Mouse (Mus musculus) heart, embryonic 10.5 days (tissue): Measurements from ENCODE around the gene Kcnk3. TPM values are rescaled to one million over a fixed set of nuclear protein-coding genes. Genes with fewer than 3 reads are reported as not detected.

ENCODE experiments used
- DNase-seq: peaks from one replicate; pipeline ENCODE4 v3.0.0-alpha.2; 2017; ENCODE audit warnings: low spot score
- H3K27ac ChIP-seq: fragments of 300-500 bp; sonication (generic); 2 replicates; pipeline ENCODE4 v1.5.1; 2016; ENCODE audit warnings: mild to moderate bottlenecking
- H3K27me3 ChIP-seq: fragments of 300-500 bp; sonication (generic); 2 replicates; pipeline ENCODE4 v1.6.1; 2016; ENCODE audit warnings: mild to moderate bottlenecking; ENCODE audit not compliant: poor library complexity, insufficient read depth, severe bottlenecking
- H3K36me3 ChIP-seq: fragments of 300-500 bp; sonication (generic); 2 replicates; pipeline ENCODE4 v1.6.1; 2016; ENCODE audit warnings: mild to moderate bottlenecking, moderate library complexity
- H3K4me1 ChIP-seq: fragments of 300-500 bp; sonication (generic); 2 replicates; pipeline ENCODE4 v1.6.1; 2016; ENCODE audit warnings: mild to moderate bottlenecking
- H3K4me3 ChIP-seq: fragments of 300-500 bp; sonication (generic); 2 replicates; pipeline ENCODE4 v1.5.1; 2016; ENCODE audit warnings: mild to moderate bottlenecking, moderate library complexity
- H3K9me3 ChIP-seq: fragments of 300-500 bp; sonication (generic); 2 replicates; pipeline ENCODE4 v1.6.1; 2016; ENCODE audit warnings: mild to moderate bottlenecking, moderate library complexity
- WGBS: fragments of 180-500 bp; shearing (Covaris S2); methylation state at CpG from one replicate; pipeline ENCODE4 v1.1.7; 2016; 5-methylcytosine and 5-hydroxymethylcytosine counted together
- polyA plus RNA-seq: library from polyadenylated mRNA; unstranded; fragments of >200 nt; fragmentation: Nextera tagmentation; extraction: Ambion mirVana; gene quantifications from 2 replicates; pipeline ENCODE4 v1.2.1, GENCODE M21; 2016

Gene Kcnk3
- polyA plus RNA-seq, 1 experiment from 2014 or later: 17.0 TPM

DNA sequence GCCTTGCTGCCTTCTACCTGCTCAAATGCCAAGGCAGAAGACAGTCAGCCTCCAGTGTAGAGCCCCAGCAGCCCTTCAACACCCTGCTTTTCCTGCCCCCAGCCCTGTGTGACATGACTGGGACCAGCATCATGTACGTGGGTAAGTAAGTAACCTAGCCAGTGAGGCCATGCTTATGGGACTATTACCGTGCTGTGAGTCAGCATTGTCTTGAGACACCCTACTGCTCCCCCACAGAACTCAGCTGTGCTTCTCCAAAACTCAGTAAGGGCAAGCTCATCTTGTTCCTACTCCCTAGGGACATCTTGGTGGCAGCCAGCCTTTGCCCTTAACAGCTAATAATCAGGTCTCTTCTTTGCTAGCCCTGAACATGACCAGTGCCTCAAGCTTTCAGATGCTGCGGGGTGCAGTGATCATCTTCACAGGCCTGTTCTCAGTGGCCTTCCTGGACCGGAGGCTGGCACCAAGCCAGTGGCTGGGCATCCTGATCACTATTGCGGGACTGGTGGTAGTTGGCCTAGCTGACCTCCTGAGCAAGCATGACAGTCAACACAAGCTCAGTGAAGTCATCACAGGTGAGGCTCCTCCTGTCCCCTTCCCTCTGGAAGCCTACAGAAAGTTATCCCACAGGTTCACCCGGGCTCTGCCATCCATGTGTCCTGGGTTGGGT, 67.7 kb downstream of the Kcnk3 start:
- no peak for DNase-seq
- Histone ChIP-seq H3K4me1 (peaks cover 21% of the 10 kb centered on the region), H3K9me3 (no peaks in the 10 kb centered on the region), H3K36me3 (peaks cover 49% of the 10 kb centered on the region), H3K27me3 (no peaks in the 10 kb centered on the region), H3K27ac (no peak overlapping the region), H3K4me3 (no peak overlapping the region)
- 89% methylated on average over 6 of the region's 6 CpGs for WGBS

DNA sequence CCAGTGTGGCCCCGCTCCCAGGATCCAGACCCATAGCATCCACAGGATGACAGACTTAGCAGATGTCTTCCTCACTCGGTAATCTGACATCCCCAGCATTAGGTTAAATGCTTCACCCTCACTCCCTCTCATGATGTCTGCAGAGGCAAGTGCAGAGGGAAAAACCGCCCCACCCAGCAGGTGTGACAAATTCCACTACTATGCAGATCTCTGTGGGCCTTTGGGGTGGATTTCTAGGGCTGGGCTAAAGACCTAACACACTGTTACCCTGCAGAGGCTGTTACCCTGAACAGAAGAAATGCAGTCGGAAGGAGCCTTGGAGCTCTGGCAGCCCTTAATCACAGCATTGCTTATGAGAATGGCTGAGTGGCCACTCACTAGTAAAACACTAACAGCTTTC, 71.1 kb downstream of the Kcnk3 start:
- DNase-seq: no peak
- peaks cover 10% of the 10 kb centered on the region; the same call in 1 of the 2 replicates for H3K4me1 ChIP-seq
- H3K4me3 ChIP-seq: no peak overlapping the region
- H3K27me3 ChIP-seq: no peaks in the 10 kb centered on the region
- no peaks in the 10 kb centered on the region for H3K9me3 ChIP-seq
- peaks cover 44% of the 10 kb centered on the region for H3K36me3 ChIP-seq
- 75% methylated on average over 4 of the region's 4 CpGs for WGBS
- H3K27ac ChIP-seq: no peak overlapping the region

DNA sequence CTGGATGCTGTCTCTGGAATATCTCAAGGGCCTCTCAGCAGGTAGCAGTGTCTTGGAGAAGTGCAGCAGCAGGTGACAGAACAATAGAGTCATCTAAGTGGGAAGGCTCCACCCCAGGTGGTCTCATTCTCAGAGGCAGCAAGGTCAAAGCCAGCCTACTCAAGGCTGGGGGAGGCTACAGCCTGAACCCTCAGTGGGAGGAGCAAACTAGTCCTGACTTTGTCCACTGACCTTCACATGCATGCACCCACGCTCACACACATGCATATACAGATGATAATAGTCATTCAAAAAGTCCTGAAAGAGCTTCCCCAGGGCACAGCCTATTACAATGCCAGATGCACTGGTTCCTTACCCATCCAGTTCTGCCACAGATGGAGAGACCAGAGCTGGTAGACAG, 72.3 kb downstream of the Kcnk3 start:
- Histone ChIP-seq H3K4me3 (no peak overlapping the region), H3K27ac (no peak overlapping the region), H3K36me3 (peaks cover 35% of the 10 kb centered on the region), H3K9me3 (no peaks in the 10 kb centered on the region), H3K4me1 (peaks cover 2% of the 10 kb centered on the region; the same call in 1 of the 2 replicates), H3K27me3 (no peaks in the 10 kb centered on the region)
- WGBS: 96% methylated on average over 1 of the region's 1 CpGs
- DNase-seq: no peak

DNA sequence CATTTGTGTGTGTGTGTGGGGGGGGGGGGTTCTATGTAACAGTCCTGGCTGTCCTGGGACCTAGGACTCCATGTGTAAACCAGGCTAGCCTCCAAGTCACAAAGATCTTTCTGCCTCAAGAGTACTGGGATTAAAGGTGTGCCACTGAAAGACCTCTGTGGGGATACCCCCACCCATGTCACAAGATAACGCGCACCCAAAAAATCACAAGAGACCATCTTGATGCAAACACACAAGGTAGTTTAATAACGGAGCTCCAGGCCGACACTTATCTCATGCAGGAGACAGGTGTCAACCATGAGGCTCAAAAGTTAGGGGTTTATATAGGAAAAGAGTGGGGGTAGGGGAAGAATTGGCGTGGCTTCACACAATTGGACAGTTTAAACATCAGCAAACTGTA, 72.8 kb downstream of the Kcnk3 start:
- no peak for DNase-seq
- Histone ChIP-seq H3K27ac (no peak overlapping the region), H3K4me3 (no peak overlapping the region), H3K36me3 (peaks cover 30% of the 10 kb centered on the region), H3K27me3 (no peaks in the 10 kb centered on the region), H3K9me3 (no peaks in the 10 kb centered on the region), H3K4me1 (no peaks in the 10 kb centered on the region; the same call in 1 of the 2 replicates)
- WGBS: 94% methylated on average over 5 of the region's 5 CpGs

DNA sequence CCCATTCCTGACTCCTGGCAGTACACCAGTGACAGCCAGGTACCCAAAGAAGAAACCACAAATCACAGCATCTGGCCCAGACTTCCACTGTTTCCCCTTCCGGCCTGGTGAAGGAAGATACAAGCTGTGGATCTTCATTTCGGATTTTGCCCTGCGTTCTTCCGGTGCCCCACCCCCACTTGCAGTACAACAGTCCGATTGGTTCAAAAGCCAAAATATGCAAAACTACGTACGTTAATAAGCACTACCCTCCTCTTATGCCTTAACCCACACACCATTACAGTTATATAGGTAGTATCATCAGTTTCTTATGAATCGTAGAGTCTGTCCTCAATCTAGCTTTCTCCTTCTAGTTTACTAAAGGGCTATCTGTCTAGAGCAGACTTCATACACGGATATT, 77.4 kb downstream of the Kcnk3 start:
- no peak for DNase-seq
- Histone ChIP-seq H3K4me3 (no peak overlapping the region), H3K36me3 (peaks cover 26% of the 10 kb centered on the region), H3K4me1 (peaks cover 20% of the 10 kb centered on the region), H3K27me3 (no peaks in the 10 kb centered on the region), H3K27ac (no peak overlapping the region), H3K9me3 (no peaks in the 10 kb centered on the region)
- 89% methylated on average over 9 of the region's 9 CpGs for WGBS

DNA sequence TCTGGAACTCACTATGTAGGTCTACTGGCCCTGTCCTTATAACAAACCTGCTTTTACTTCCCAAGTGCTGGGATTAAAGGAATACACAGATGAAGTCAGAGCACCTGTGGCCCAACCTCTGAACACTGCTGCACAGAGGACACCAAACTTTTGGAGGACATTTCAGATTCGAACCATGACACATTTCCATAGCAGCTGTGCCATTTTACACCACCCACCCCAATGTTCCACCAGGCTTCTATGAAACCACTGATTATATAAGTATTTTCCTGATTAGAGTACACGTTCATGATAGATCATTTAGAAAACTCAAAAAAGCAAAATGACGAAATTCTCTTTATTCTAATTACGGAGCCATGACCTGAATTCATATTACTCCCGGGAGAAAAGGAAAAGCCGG, 78.0 kb downstream of the Kcnk3 start:
- Histone ChIP-seq H3K27ac (peak overlapping the region; percentile 93), H3K4me1 (peaks cover 20% of the 10 kb centered on the region), H3K27me3 (no peaks in the 10 kb centered on the region), H3K9me3 (no peaks in the 10 kb centered on the region), H3K4me3 (peak overlapping the region; percentile 82), H3K36me3 (peaks cover 28% of the 10 kb centered on the region)
- WGBS: 59% methylated on average over 6 of the region's 6 CpGs
- DNase-seq: no peak

DNA sequence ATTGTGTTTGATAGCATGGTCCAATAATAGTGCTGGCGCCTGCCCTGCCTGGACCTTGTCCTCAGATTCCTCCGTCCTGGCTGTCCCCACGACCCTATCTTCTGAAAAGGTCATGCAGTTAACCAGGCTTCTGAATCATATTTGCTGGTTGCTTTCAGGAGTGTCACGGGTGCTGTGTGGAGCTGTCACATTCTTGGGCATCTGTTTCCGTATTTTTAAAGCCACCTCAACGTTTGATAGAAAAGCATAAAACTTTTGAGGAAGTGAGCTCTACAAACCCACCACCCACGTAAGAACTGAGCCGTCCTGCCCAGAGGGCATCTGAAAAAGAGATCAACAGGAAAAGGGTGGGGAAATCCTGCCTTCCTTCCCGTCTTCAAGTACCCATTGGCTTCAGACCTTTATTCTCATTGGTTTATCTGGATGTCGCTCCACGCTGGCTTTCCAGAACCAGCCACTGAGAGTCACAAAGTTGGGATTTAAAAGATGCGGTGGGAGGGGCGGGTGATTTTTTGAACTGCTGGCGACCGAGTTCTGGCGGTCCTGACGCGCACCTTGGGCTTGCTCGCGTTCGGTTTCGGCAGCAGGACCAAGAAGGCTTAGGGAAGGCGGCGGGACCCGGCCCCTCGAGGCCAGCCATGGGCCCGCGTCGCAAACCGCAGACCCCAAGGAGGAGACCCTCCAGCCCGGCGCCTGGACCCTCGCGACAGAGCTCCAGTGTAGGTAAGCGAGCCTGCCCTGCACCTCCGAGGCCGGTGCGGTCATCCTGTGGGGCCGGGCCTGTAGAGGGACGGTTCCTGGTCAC, 78.6 kb downstream of the Kcnk3 start, which contains the start of gene Cenpa:
Gene Cenpa, plus strand, starts transcription at position 387 of the 805 bp plus-strand sequence.
- peaks cover 34% of the 10 kb centered on the region for H3K36me3 ChIP-seq
- H3K9me3 ChIP-seq: no peaks in the 10 kb centered on the region
- peak; percentile 97 for DNase-seq
- H3K4me1 ChIP-seq: peaks cover 20% of the 10 kb centered on the region
- H3K4me3 ChIP-seq: peak within 1 kb of the TSS; percentile 82
- peak within 1 kb of the TSS; percentile 93 for H3K27ac ChIP-seq
- no peaks in the 10 kb centered on the region for H3K27me3 ChIP-seq
- under 1% methylated on average over 40 of the region's 40 CpGs for WGBS

DNA sequence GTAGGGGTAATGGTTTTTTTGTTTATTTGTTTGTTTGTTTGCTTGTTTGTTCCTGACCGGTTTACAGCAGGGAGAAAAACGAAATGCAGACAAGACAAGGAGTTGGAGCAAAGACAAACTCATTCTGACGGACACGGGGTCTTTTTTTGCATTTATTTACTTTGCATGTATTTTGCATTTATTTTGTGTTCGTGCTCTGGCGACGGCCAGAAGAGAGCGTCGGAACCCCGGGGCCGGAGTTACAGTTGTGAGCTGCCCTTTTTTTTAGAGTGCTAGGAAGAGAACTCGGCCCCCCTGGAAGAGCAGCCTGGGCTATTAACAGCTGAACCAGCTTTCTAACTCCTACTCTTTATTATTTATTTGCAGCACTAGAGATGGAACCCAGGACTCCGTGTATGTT, 79.2 kb downstream of the Kcnk3 start:
- H3K4me3 ChIP-seq: peak overlapping the region; percentile 82
- no peaks in the 10 kb centered on the region for H3K9me3 ChIP-seq
- H3K27ac ChIP-seq: peak overlapping the region; percentile 93
- under 1% methylated on average over 13 of the region's 13 CpGs for WGBS
- no peaks in the 10 kb centered on the region for H3K27me3 ChIP-seq
- peaks cover 20% of the 10 kb centered on the region for H3K4me1 ChIP-seq
- H3K36me3 ChIP-seq: peaks cover 40% of the 10 kb centered on the region
- DNase-seq: no peak

DNA sequence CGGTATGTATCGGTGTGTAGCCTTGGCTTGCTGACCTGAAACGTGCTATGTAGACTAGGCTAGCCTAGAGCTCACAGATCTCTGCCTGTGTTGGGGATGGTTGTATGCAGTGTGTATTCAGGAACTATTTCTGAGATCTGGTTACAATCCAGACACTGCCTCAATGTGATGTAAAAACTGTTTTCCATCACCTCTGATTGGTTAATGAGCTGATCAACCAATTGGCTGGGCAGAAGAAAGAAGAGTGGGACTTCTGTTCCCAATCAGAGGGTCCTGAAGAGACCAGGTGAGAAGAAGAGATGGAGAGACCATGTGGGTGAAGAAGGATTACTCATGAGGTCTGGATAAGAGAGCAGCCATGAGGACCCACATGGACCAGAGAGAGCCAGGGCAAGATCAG, 79.7 kb downstream of the Kcnk3 start:
- Histone ChIP-seq H3K9me3 (no peaks in the 10 kb centered on the region), H3K36me3 (peaks cover 45% of the 10 kb centered on the region), H3K27ac (peak overlapping the region; percentile 93), H3K4me1 (peaks cover 20% of the 10 kb centered on the region), H3K4me3 (peak overlapping the region; percentile 82), H3K27me3 (no peaks in the 10 kb centered on the region)
- no peak for DNase-seq
- 15% methylated on average over 3 of the region's 3 CpGs for WGBS

DNA sequence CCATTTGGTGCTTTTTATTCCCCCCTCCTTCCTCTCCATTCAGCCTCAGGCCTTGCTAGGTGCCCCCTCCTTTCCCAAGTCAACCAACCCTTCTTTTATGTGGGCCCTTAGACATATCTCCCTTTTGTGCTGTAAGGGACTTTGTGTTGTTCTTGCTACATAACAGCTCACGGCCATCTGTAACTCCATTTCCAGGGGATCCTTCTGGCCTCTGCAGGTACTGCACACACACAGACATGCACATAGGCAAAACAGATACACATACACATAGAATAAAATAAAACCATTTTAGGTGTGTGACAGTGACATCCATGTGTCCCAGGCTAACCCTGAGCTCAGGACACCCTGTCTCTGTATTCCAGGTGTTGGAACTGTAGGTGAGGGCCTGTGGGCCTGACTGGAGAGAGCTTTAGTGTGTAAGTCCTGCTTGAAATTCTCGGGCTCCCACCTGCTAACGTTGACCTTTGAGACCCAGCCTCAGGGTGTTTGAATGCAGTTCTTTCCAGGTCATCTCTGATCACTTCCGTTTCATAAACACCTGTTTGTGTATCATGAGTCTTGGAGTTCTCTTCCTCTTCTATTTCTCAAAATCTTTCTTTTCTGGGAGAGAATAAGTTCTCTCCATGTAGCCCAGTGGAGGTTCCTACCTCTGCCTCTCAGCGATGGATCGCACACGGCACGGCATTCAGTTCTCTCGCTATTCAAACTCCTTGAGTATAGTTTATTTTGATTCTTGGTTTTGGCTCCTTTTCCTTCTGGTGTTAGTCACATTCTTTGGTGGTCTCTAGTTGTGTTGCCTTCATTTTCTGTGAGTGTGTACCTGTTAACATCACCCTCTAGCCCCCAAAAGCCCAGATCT, 80.9 kb downstream of the Kcnk3 start:
- WGBS: 93% methylated on average over 9 of the region's 9 CpGs
- Histone ChIP-seq H3K27me3 (no peaks in the 10 kb centered on the region), H3K27ac (no peak overlapping the region), H3K4me1 (peaks cover 20% of the 10 kb centered on the region), H3K9me3 (no peaks in the 10 kb centered on the region), H3K36me3 (peaks cover 57% of the 10 kb centered on the region), H3K4me3 (peak overlapping the region; percentile 82)
- no peak for DNase-seq

DNA sequence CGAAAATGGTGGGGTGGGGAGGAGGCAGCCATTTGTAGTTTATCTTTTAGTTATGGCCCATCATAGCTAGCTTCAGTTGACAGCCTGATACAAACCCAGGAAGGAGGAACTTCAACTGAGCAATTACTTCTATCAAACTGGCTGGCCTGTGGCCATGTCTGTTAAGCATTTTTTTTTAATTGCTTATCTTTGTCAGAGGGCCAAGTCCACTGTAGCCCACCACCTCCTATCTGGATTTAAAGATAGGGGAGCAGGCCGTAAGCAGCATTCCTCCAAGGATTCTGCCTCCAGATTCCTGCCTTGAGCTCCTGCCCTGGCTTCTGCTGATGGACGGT, 81.5 kb downstream of the Kcnk3 start:
- H3K36me3 ChIP-seq: peaks cover 63% of the 10 kb centered on the region
- peaks cover 20% of the 10 kb centered on the region for H3K4me1 ChIP-seq
- WGBS: 66% methylated on average over 3 of the region's 3 CpGs
- no peak for DNase-seq
- no peaks in the 10 kb centered on the region for H3K9me3 ChIP-seq
- no peaks in the 10 kb centered on the region for H3K27me3 ChIP-seq
- H3K4me3 ChIP-seq: 0 out of 2 replicates have a peak overlapping the region, but pooled peaks have one; percentile 8
- no peak overlapping the region for H3K27ac ChIP-seq

DNA sequence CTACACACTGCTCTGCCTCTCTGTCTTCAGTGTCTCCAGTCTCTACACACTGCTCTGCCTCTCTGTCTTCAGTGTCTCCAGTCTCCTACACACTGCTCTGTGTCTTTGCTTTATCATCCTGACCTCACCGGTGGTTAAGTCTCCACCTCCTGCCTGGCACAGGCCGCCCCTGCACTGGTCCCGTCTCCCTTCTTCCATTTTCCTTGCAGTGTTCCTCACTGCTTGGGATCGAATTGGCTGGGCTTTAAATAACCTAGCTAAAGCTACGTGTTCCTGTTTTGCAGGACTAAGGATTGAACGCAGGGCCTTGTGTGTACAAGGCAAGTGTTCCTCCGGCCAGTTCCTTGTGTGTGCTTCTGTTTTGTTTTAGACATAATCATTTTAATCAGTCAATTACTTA, 82.1 kb downstream of the Kcnk3 start:
- WGBS: 82% methylated on average over 7 of the region's 7 CpGs
- Histone ChIP-seq H3K27ac (no peak overlapping the region), H3K4me1 (peaks cover 20% of the 10 kb centered on the region), H3K9me3 (no peaks in the 10 kb centered on the region), H3K36me3 (peaks cover 67% of the 10 kb centered on the region), H3K4me3 (no peak overlapping the region), H3K27me3 (no peaks in the 10 kb centered on the region)
- DNase-seq: no peak

DNA sequence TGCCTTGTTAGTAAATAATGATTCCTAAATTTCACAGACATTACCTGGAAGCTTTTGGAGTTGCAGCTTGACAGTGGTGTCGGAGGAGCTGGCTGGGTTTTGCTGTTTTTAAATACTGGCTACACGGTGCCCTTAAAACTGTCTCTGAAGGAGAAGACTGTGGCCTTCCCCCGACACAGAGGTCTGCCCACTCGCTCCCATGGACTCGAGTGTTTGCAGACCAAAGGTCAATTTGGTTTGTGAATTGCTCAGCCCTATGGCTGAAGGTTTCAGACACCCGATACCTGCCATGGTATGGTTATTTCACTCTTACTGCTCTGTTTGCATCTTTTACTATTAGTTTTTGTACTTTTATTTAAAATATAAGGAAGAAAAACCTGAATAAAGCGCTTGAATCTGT, 86.0 kb downstream of the Kcnk3 start:
- H3K4me3 ChIP-seq: no peak overlapping the region
- no peaks in the 10 kb centered on the region for H3K9me3 ChIP-seq
- no peak overlapping the region for H3K27ac ChIP-seq
- H3K27me3 ChIP-seq: no peaks in the 10 kb centered on the region
- WGBS: 83% methylated on average over 7 of the region's 7 CpGs
- peaks cover 81% of the 10 kb centered on the region for H3K36me3 ChIP-seq
- DNase-seq: no peak
- H3K4me1 ChIP-seq: peaks cover 6% of the 10 kb centered on the region; the same call in 1 of the 2 replicates
